Mouse (Mus musculus) small intestine, adult 2 months (tissue): ENCODE data around the gene Rps12-ps3.

ENCODE experiments used
- CTCF ChIP-seq: fragments of 200-500 bp; IDR thresholded peaks from 2 replicates; pipeline ENCODE4 v1.5.1; 2012; ENCODE audit warnings: low read depth, mild to moderate bottlenecking, control low read depth, inconsistent platforms, low read length, moderate library complexity, mixed read lengths; ENCODE audit not compliant: insufficient replicate concordance, insufficient read length; ENCODE audit errors: extremely low read depth
- POLR2A ChIP-seq: fragments of 200-500 bp; IDR thresholded peaks from 2 replicates; pipeline ENCODE4 v1.6.1; 2012; ENCODE audit warnings: low read depth, mild to moderate bottlenecking, control low read depth, inconsistent platforms, low read length, moderate library complexity

DNA sequence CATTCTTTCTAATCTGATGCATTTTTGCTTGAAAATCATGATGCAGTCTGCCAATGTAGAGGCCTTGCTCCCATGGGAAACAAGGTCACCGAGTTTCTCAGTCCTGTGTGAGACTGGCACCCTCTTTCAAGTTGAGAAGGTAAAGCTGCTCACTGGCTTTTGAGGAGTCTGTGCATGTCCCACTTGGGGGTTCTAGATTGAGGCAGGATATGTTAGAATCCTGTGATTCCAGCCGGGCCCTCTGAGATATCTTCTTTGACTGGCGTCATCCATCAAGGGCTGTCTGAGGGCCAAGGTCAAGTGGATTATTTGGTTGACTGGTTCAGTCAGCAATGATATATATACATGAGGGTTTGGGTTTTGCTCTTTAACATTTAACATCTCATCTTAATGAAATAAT lies 40.1 kb upstream of the Rps12-ps3 start:
- TF ChIP-seq POLR2A (no peak), CTCF (no peak)
